Mouse (Mus musculus) kidney, postnatal 36 days (tissue): ENCODE data around the gene Akap5.

Experiments
- DNase-seq, 2 experiments: peaks; one replicate each; pipeline ENCODE4 v3.0.0; 2021 to 2022; ENCODE audit warnings: mixed read lengths in 2 of 2

Akap5 gene

GRCm38 (mm10) chr12:76369206-76369977 lies 44.7 kb downstream of the Akap5 start, which contains the start of gene Zbtb25:
Gene Zbtb25 (minus strand): TSS chr12:76369602.
- peak; percentile 78 to 90 for DNase-seq

- peak; percentile 77 to 86 for DNase-seq
Observed at GRCm38 (mm10) chr12:76369978-76370830, 45.5 kb downstream of the Akap5 start, which contains the start of gene Zbtb1. Gene Zbtb1 (plus strand): TSS chr12:76370266.

GRCm38 (mm10) chr12:76370831-76371571 lies 46.3 kb downstream of the Akap5 start:
- DNase-seq, result peak; percentile 80 to 87

- DNase-seq, result no peak
Observed at GRCm38 (mm10) chr12:76372046-76372445, 47.4 kb downstream of the Akap5 start.

GRCm38 (mm10) chr12:76372881-76373818 lies 48.5 kb downstream of the Akap5 start:
- DNase-seq, result no peak

- no peak for DNase-seq
Observed at GRCm38 (mm10) chr12:76373991-76374390, 49.3 kb downstream of the Akap5 start.

GRCm38 (mm10) chr12:76374911-76375310 lies 50.2 kb downstream of the Akap5 start:
- DNase-seq, result no peak

- no peak for DNase-seq
Observed at GRCm38 (mm10) chr12:76375506-76375905, 50.8 kb downstream of the Akap5 start.

- peak; percentile 36 to 48 for DNase-seq
Observed at GRCm38 (mm10) chr12:76376649-76377048, 52.0 kb downstream of the Akap5 start.

GRCm38 (mm10) chr12:76377059-76377458 lies 52.4 kb downstream of the Akap5 start:
- no peak for DNase-seq

GRCm38 (mm10) chr12:76377726-76378125 lies 53.0 kb downstream of the Akap5 start:
- no peak for DNase-seq

- no peak for DNase-seq
Observed at GRCm38 (mm10) chr12:76378556-76378955, 53.9 kb downstream of the Akap5 start.

GRCm38 (mm10) chr12:76380151-76380550 lies 55.5 kb downstream of the Akap5 start:
- DNase-seq, result no peak
